Mouse (Mus musculus) ES-E14 (cell line): ENCODE measurements around the gene Prkcz. TPM values are rescaled to one million over a fixed set of nuclear protein-coding genes. Genes with fewer than 3 reads are reported as not detected.
A peak's percentile ranks its signal among the peaks of the same experiment; 100 is the strongest.

Experiments
- DNase-seq: peaks from one replicate; pipeline ENCODE4 v3.0.0-alpha.2; 2013; ENCODE audit warnings: low read depth, low spot score
- H3K27ac ChIP-seq: 2 replicates; pipeline ENCODE4 v1.5.1; 2012; ENCODE audit warnings: low read depth, mild to moderate bottlenecking, low read length, moderate library complexity, mixed read lengths; ENCODE audit not compliant: poor library complexity, insufficient read depth, severe bottlenecking
- H3K36me3 ChIP-seq: 2 replicates; pipeline ENCODE4 v1.6.1; 2012; ENCODE audit warnings: mild to moderate bottlenecking, low read length, moderate library complexity, mixed read lengths; ENCODE audit not compliant: control insufficient read depth, poor library complexity, insufficient read depth, severe bottlenecking
- H3K4me1 ChIP-seq, 2 experiments: fragments of 150-350 bp in 1 of 2; sonication (generic) in 1 of 2; 2 replicates each; pipeline ENCODE4 v1.6.1; 2012; ENCODE audit warnings: low read length in 2 of 2, mild to moderate bottlenecking in 1 of 2, mixed read lengths in 1 of 2; ENCODE audit not compliant: control insufficient read depth in 2 of 2, insufficient read depth in 2 of 2, poor library complexity in 1 of 2
- H3K4me3 ChIP-seq, 2 experiments: fragments of 150-350 bp in 1 of 2; sonication (generic) in 1 of 2; 2 replicates each; pipeline ENCODE4 v1.5.1; 2012; ENCODE audit warnings: low read length in 2 of 2, low read depth in 1 of 2, mild to moderate bottlenecking in 1 of 2, mixed read lengths in 1 of 2; ENCODE audit not compliant: insufficient read depth in 1 of 2, poor library complexity in 1 of 2, severe bottlenecking in 1 of 2
- H3K9ac ChIP-seq: 2 replicates; pipeline ENCODE4 v1.6.1; 2012; ENCODE audit warnings: low read depth, mild to moderate bottlenecking, low read length, mixed read lengths; ENCODE audit not compliant: poor library complexity, insufficient read depth, severe bottlenecking
- H3K9me3 ChIP-seq: fragments of 150-350 bp; sonication (generic); 2 replicates; pipeline ENCODE4 v1.6.1; 2012; ENCODE audit warnings: low read depth, mild to moderate bottlenecking, low read length; ENCODE audit not compliant: control insufficient read depth, insufficient read depth
- CHD2 ChIP-seq: IDR thresholded peaks from 2 replicates; pipeline ENCODE4 v1.6.1; 2014; ENCODE audit warnings: mild to moderate bottlenecking, low read depth, low read length, inconsistent platforms
- HCFC1 ChIP-seq: IDR thresholded peaks from 2 replicates; pipeline ENCODE4 v1.6.1; 2012; ENCODE audit warnings: low read length, inconsistent platforms, borderline replicate concordance; ENCODE audit not compliant: insufficient read depth
- MAFK ChIP-seq: IDR thresholded peaks from 2 replicates; pipeline ENCODE4 v1.6.1; 2014; ENCODE audit warnings: mild to moderate bottlenecking, low read depth, low read length, inconsistent platforms; ENCODE audit not compliant: insufficient read depth
- ZC3H11A ChIP-seq: IDR thresholded peaks from 2 replicates; pipeline ENCODE4 v1.6.1; 2012; ENCODE audit warnings: low read depth, mild to moderate bottlenecking, inconsistent platforms, low read length, borderline replicate concordance
- ZNF384 ChIP-seq: IDR thresholded peaks from 2 replicates; pipeline ENCODE4 v1.6.1; 2012; ENCODE audit warnings: low read depth, low read length, inconsistent platforms
- in situ Hi-C, 2 experiments: fragments of 600-800 bp; cut with MboI; formaldehyde crosslinking; loops; one replicate each; pipeline ENCODE4 v1.15.1; 2025; ENCODE audit warnings: low sequenced_read_pairs in 2 of 2, inconsistent platforms in 1 of 2; ENCODE audit not compliant: unreplicated experiment in 2 of 2
- total RNA-seq: library from RNA; depleted of rRNA; stranded (reverse); fragments of 300-350 nt; gene quantifications from 2 replicates; pipeline ENCODE4 v1.2.3, GENCODE M21; 2012

The Prkcz gene
- total RNA-seq, 1 experiment, result 17.0 TPM

DNA sequence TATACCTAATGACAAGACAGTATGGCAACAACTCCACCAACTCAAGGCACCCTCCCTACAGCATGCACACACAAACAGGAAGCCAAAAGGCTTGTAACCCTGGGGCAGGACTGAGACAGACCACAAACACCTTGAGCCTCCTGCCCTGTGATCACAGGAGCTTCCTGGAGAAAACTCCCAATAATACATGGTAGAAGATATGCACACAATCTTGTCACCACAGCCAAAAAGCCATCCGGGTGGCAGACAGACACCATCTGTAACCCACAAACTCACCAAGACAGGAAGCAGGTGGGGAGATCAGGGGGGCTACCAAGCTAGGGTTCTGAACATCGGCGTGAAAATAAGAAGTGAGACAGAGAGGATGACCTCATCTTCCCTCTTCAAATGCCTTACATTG, 8.6 kb downstream of the Prkcz start:
- in situ Hi-C loops, result no loop called here
- no peaks in the 10 kb centered on the region for H3K4me1 ChIP-seq
- no peak overlapping the region for H3K4me3 ChIP-seq
- no peak overlapping the region for H3K9ac ChIP-seq
- H3K27ac ChIP-seq, result no peak overlapping the region
- no peaks in the 10 kb centered on the region for H3K9me3 ChIP-seq
- peaks cover 20% of the 10 kb centered on the region; the same call in 1 of the 2 replicates for H3K36me3 ChIP-seq
- DNase-seq, result no peak
- TF ChIP-seq HCFC1 (no peak), MAFK (no peak), CHD2 (no peak), ZNF384 (no peak), ZC3H11A (no peak)

DNA sequence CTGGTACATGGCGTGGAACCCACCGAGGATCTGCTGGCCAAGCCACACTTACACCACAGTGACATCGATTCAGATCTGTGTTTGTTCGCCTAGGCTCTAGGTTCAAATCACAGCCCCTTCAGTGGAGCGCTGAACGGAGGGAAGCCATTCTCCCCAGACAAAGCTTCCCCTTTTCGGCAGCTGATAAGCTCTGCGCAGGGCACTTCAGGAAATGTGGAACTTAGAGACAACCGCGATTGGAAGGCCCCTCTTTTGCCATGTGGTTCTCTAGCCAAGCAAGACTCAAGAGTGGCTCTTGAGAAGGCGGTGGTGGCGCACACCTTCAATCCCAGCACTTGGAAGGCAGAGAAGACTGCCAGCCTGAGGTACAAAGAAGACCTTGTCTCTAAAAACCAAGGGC, 14.8 kb downstream of the Prkcz start:
- Histone ChIP-seq H3K4me3 (no peak overlapping the region), H3K9ac (no peak overlapping the region), H3K4me1 (peaks cover 0 to 6% of the 10 kb centered on the region in 2 experiments; a peak in 1 of 4 replicates), H3K36me3 (peaks cover 3% of the 10 kb centered on the region; the same call in 1 of the 2 replicates), H3K27ac (no peak overlapping the region; the same call in 1 of the 2 replicates), H3K9me3 (no peaks in the 10 kb centered on the region)
- in situ Hi-C loops, result no loop called here
- no peak for TF ChIP-seq HCFC1
- TF ChIP-seq ZC3H11A, result no peak
- no peak for TF ChIP-seq CHD2
- no peak for TF ChIP-seq MAFK
- TF ChIP-seq ZNF384, result no peak
- DNase-seq, result no peak

DNA sequence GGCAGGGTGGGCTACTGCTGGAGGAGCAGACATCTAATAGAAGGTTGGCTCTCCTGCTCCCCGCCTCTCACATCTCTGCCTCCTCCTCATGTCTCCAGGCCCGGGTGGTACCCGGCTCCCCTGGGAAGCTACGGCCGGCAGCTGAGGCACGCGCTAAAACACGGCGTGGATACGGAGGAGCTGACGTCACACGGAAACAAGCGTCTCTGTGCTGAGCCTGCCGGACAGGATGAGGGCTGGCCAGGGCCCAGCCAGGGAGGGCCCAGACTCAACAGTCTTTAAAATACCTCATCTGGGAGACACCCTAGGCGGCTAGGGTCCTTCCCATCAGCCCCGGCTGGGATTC, 15.6 kb downstream of the Prkcz start:
- in situ Hi-C loops, result no loop called here
- no peak overlapping the region for H3K27ac ChIP-seq
- H3K9me3 ChIP-seq, result no peaks in the 10 kb centered on the region
- H3K4me1 ChIP-seq, result peaks cover 0 to 6% of the 10 kb centered on the region in 2 experiments; a peak in 1 of 4 replicates
- H3K4me3 ChIP-seq, result peak overlapping the region; percentile 62 to 63
- TF ChIP-seq CHD2 (no peak), MAFK (no peak), ZNF384 (no peak), ZC3H11A (no peak), HCFC1 (no peak)
- H3K9ac ChIP-seq, result peak overlapping the region; percentile 30; the same call in 1 of the 2 replicates
- no peak for DNase-seq
- H3K36me3 ChIP-seq, result peaks cover 3% of the 10 kb centered on the region; the same call in 1 of the 2 replicates

DNA sequence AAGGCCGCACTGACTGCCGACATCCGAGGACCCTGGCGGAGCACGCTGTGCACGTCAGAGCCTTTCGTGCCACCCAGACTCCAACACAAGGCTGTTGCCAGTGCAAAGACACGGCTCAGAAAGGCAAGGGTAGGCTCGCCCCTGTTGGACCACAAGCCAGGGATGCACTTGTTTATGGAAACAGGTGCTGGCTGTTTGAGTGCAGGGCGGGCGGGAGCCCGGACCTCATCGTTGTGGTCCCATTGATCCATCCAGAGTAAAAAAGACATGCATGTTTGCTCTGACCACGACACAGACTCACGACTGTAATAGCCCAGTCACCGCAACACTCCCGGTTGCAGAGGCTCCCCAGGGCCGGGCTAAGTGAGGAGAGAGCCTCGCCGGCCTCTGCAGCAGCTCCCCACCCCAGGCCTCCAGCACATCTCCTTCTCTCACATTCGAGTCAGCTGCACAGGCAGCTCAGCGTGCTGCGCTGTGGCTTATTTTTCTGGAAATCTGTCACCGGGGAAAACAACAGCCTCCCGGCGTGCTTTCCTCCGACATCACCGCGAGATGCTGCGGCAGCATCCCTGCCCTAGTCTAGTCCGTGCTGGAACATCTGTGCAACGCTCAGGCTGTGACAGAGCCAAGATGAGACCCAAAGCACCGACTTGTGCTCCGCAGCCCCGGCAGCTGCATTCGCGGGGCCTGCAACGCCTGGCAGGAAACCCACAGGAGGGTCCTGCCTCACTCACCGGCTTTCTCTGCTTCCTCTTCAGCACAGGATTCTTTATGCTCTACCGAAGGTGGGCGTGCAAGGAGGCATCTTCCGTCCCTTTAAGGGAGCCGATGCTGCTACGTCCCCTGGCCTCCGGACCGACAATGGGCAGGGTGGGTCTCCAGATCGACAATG, 16.2 kb downstream of the Prkcz start:
- Histone ChIP-seq H3K27ac (no peak overlapping the region), H3K4me3 (peak overlapping the region; percentile 62 to 63), H3K9me3 (no peaks in the 10 kb centered on the region), H3K36me3 (peaks cover 3% of the 10 kb centered on the region; the same call in 1 of the 2 replicates), H3K9ac (peak overlapping the region; percentile 30; the same call in 1 of the 2 replicates), H3K4me1 (peaks cover 0 to 6% of the 10 kb centered on the region in 2 experiments; a peak in 1 of 4 replicates)
- no peak for TF ChIP-seq ZC3H11A
- TF ChIP-seq MAFK, result no peak
- TF ChIP-seq ZNF384, result no peak
- TF ChIP-seq HCFC1, result no peak
- no peak for DNase-seq
- in situ Hi-C loops, result no loop called here

DNA sequence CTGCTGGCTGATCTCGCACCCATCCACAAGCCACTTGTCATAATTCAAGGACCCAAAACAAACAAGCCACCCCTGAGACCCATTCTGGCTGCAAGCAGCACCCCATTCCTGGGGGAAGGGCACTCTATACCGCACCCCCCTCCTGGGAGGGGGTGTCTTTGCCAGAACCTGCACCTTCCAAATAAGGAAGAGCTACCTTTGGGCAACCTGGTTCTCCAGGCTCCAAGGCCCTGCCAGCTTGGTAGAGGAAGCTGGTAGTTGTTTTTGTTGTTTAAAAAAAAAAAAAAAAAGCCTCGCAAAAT, 16.9 kb downstream of the Prkcz start:
- H3K9ac ChIP-seq, result no peak overlapping the region
- H3K4me1 ChIP-seq, result peaks cover 0 to 6% of the 10 kb centered on the region in 2 experiments; a peak in 1 of 4 replicates
- H3K36me3 ChIP-seq, result peaks cover 3% of the 10 kb centered on the region; the same call in 1 of the 2 replicates
- TF ChIP-seq CHD2 (no peak), HCFC1 (no peak), ZNF384 (no peak), MAFK (no peak), ZC3H11A (no peak)
- H3K9me3 ChIP-seq, result no peaks in the 10 kb centered on the region
- DNase-seq, result no peak
- in situ Hi-C loops, result no loop called here
- H3K4me3 ChIP-seq, result peak overlapping the region in 1 of 2 experiments; percentile 62; a peak in 2 of 4 replicates
- no peak overlapping the region for H3K27ac ChIP-seq
